Mouse (Mus musculus): ENCODE data around the gene Spry1.

GRCm38 (mm10) chr3:37640162-37640721 is 495 bp downstream of the Spry1 start:
- TF ChIP-seq CTCF (conservative IDR thresholded peaks at IDR 0.05; ENCODE audit: insufficient read depth, insufficient read length, low read depth, low read length) (no peak), POLR2A (IDR thresholded peaks at IDR 0.05; ENCODE audit: low read depth, low read length) (no peak)
